Mouse (Mus musculus) CH12.LX (cell line): ENCODE results near the gene Slc12a6.

Source experiments
- JUN ChIP-seq: IDR thresholded peaks from 2 replicates; pipeline ENCODE4 v1.6.1; 2011; ENCODE audit warnings: low read depth, mild to moderate bottlenecking, low read length, improper control_type of control experiment, moderate library complexity; ENCODE audit not compliant: insufficient read depth
- MYC ChIP-seq: IDR thresholded peaks from 2 replicates; pipeline ENCODE4 v1.6.1; 2011; ENCODE audit warnings: low read depth, mild to moderate bottlenecking, improper control_type of control experiment, low read length
- POLR2A ChIP-seq: IDR thresholded peaks from 2 replicates; pipeline ENCODE4 v1.6.1; 2011; ENCODE audit warnings: low read depth, mild to moderate bottlenecking, improper control_type of control experiment, low read length
- RAD21 ChIP-seq: IDR thresholded peaks from 2 replicates; pipeline ENCODE4 v1.6.1; 2011; ENCODE audit warnings: low read depth, mild to moderate bottlenecking, low read length, improper control_type of control experiment, moderate library complexity
- USF2 ChIP-seq: conservative IDR thresholded peaks from 2 replicates; pipeline ENCODE4 v1.6.1; 2011; ENCODE audit warnings: low read depth, low read length, improper control_type of control experiment
- ZC3H11A ChIP-seq: IDR thresholded peaks from 2 replicates; pipeline ENCODE4 v1.6.1; 2012; ENCODE audit warnings: low read depth, mild to moderate bottlenecking, inconsistent platforms, low read length, improper control_type of control experiment

- no peak for TF ChIP-seq POLR2A
- no peak for TF ChIP-seq USF2
- TF ChIP-seq MYC, result no peak
- no peak for TF ChIP-seq JUN
- TF ChIP-seq RAD21, result peak; percentile 65
- TF ChIP-seq ZC3H11A, result no peak
Observed at GRCm38 (mm10) chr2:112262779-112263295, 2.8 kb upstream of the Slc12a6 start.
